Mouse (Mus musculus): ENCODE measurements around the gene Plin1. TPM values are rescaled to one million over a fixed set of nuclear protein-coding genes. Genes with fewer than 3 reads are reported as not detected.

Gene Plin1
- polyA plus RNA-seq, 1 experiment from 2014 or later: not detected

GRCm38 (mm10) chr7:79702755-79703154 lies 29.9 kb downstream of the Plin1 start:
- H3K4me2 ChIP-seq (replicated peaks; ENCODE audit: low read depth, low read length): no peak overlapping the region
- H3K9ac ChIP-seq (replicated peaks; ENCODE audit: low read depth, low read length): no peak overlapping the region
- 76% methylated on average over 16 of the region's 16 CpGs for WGBS
- ATAC-seq (ENCODE audit: insufficient number of reproducible peaks, insufficient read depth, low FRiP score, low read depth): no peak
- H3K9me3 ChIP-seq (ENCODE audit: control insufficient read depth, low read depth, low read length): no peaks in the 10 kb centered on the region
- H3K27me3 ChIP-seq (ENCODE audit: control insufficient read depth, insufficient read depth, low read length): no peaks in the 10 kb centered on the region
- H3K27ac ChIP-seq (ENCODE audit: low read length): no peak overlapping the region
- H3K36me3 ChIP-seq (ENCODE audit: control insufficient read depth, insufficient read depth, low read length): peaks cover 63% of the 10 kb centered on the region
- H3K4me1 ChIP-seq (ENCODE audit: control insufficient read depth, insufficient read depth, low read length): no peaks in the 10 kb centered on the region
- no peak overlapping the region for H3K4me3 ChIP-seq (ENCODE audit: low read depth, low read length)

GRCm38 (mm10) chr7:79696495-79696894 lies 36.2 kb downstream of the Plin1 start:
- H3K4me1 ChIP-seq (ENCODE audit: control insufficient read depth, insufficient read depth, low read length): no peaks in the 10 kb centered on the region
- peaks cover 90% of the 10 kb centered on the region for H3K36me3 ChIP-seq (ENCODE audit: control insufficient read depth, insufficient read depth, low read length)
- H3K27ac ChIP-seq (ENCODE audit: low read length): no peak overlapping the region
- ATAC-seq (ENCODE audit: insufficient number of reproducible peaks, insufficient read depth, low FRiP score, low read depth): no peak
- H3K27me3 ChIP-seq (ENCODE audit: control insufficient read depth, insufficient read depth, low read length): no peaks in the 10 kb centered on the region
- no peak overlapping the region for H3K4me2 ChIP-seq (replicated peaks; ENCODE audit: low read depth, low read length)
- 84% methylated on average over 8 of the region's 8 CpGs for WGBS
- H3K4me3 ChIP-seq (ENCODE audit: low read depth, low read length): no peak overlapping the region
- H3K9me3 ChIP-seq (ENCODE audit: control insufficient read depth, low read depth, low read length): no peaks in the 10 kb centered on the region
- no peak overlapping the region for H3K9ac ChIP-seq (replicated peaks; ENCODE audit: low read depth, low read length)

- Histone ChIP-seq H3K4me2 (replicated peaks; ENCODE audit: low read depth, low read length) (no peak overlapping the region), H3K4me3 (ENCODE audit: low read depth, low read length) (no peak overlapping the region), H3K9ac (replicated peaks; ENCODE audit: low read depth, low read length) (no peak overlapping the region), H3K9me3 (ENCODE audit: control insufficient read depth, low read depth, low read length) (no peaks in the 10 kb centered on the region), H3K4me1 (ENCODE audit: control insufficient read depth, insufficient read depth, low read length) (no peaks in the 10 kb centered on the region), H3K36me3 (ENCODE audit: control insufficient read depth, insufficient read depth, low read length) (peaks cover 70% of the 10 kb centered on the region), H3K27ac (ENCODE audit: low read length) (no peak overlapping the region), H3K27me3 (ENCODE audit: control insufficient read depth, insufficient read depth, low read length) (no peaks in the 10 kb centered on the region)
- no peak for ATAC-seq (ENCODE audit: insufficient number of reproducible peaks, insufficient read depth, low FRiP score, low read depth)
- WGBS: 89% methylated on average over 2 of the region's 2 CpGs
These were observed 52.5 kb downstream of the Plin1 start for GRCm38 (mm10) chr7:79680231-79680630.

GRCm38 (mm10) chr7:79679186-79679585 lies 53.5 kb downstream of the Plin1 start:
- H3K4me3 ChIP-seq (ENCODE audit: low read depth, low read length): no peak overlapping the region
- H3K4me1 ChIP-seq (ENCODE audit: control insufficient read depth, insufficient read depth, low read length): no peaks in the 10 kb centered on the region
- no peak for ATAC-seq (ENCODE audit: insufficient number of reproducible peaks, insufficient read depth, low FRiP score, low read depth)
- no peak overlapping the region for H3K27ac ChIP-seq (ENCODE audit: low read length)
- H3K36me3 ChIP-seq (ENCODE audit: control insufficient read depth, insufficient read depth, low read length): peaks cover 67% of the 10 kb centered on the region
- H3K27me3 ChIP-seq (ENCODE audit: control insufficient read depth, insufficient read depth, low read length): no peaks in the 10 kb centered on the region
- no peak overlapping the region for H3K4me2 ChIP-seq (replicated peaks; ENCODE audit: low read depth, low read length)
- no peak overlapping the region for H3K9ac ChIP-seq (replicated peaks; ENCODE audit: low read depth, low read length)
- H3K9me3 ChIP-seq (ENCODE audit: control insufficient read depth, low read depth, low read length): no peaks in the 10 kb centered on the region

- WGBS: 86% methylated on average over 4 of the region's 4 CpGs
- Histone ChIP-seq H3K27me3 (ENCODE audit: control insufficient read depth, insufficient read depth, low read length) (no peaks in the 10 kb centered on the region), H3K4me2 (replicated peaks; ENCODE audit: low read depth, low read length) (no peak overlapping the region), H3K9ac (replicated peaks; ENCODE audit: low read depth, low read length) (no peak overlapping the region), H3K27ac (ENCODE audit: low read length) (no peak overlapping the region), H3K9me3 (ENCODE audit: control insufficient read depth, low read depth, low read length) (no peaks in the 10 kb centered on the region), H3K4me1 (ENCODE audit: control insufficient read depth, insufficient read depth, low read length) (no peaks in the 10 kb centered on the region), H3K36me3 (ENCODE audit: control insufficient read depth, insufficient read depth, low read length) (peaks cover 57% of the 10 kb centered on the region), H3K4me3 (ENCODE audit: low read depth, low read length) (no peak overlapping the region)
- ATAC-seq (ENCODE audit: insufficient number of reproducible peaks, insufficient read depth, low FRiP score, low read depth): no peak
These were observed 61.7 kb downstream of the Plin1 start for GRCm38 (mm10) chr7:79670900-79671604.

Other genes starting within 250 kb of the Plin1 start
- gene Rhcg, start 115.2 kb downstream of the Plin1 start, polyA plus RNA-seq (2014; fragmentation: Nextera tagmentation; extraction: Ambion mirVana): not detected in 2 replicates
- 12.7 and 15.3 TPM in 2 replicates for gene Ticrr, start 72.7 kb downstream of the Plin1 start, polyA plus RNA-seq (2014; fragmentation: Nextera tagmentation; extraction: Ambion mirVana)
- gene Kif7, start 17.2 kb downstream of the Plin1 start, polyA plus RNA-seq (2014; fragmentation: Nextera tagmentation; extraction: Ambion mirVana): 4.2 and 4.4 TPM in 2 replicates
- 11.0 and 11.5 TPM in 2 replicates for gene Pex11a, start 10.2 kb upstream of the Plin1 start, polyA plus RNA-seq (2014; fragmentation: Nextera tagmentation; extraction: Ambion mirVana)
- gene Wdr93, start 10.3 kb upstream of the Plin1 start, polyA plus RNA-seq (2014; fragmentation: Nextera tagmentation; extraction: Ambion mirVana): 0.14 and 0.50 TPM in 2 replicates
- gene Mesp1, start 60.9 kb upstream of the Plin1 start, polyA plus RNA-seq (2014; fragmentation: Nextera tagmentation; extraction: Ambion mirVana): not detected in 2 replicates
- 0.55 and 1.2 TPM in 2 replicates for gene Mesp2, start 77.8 kb upstream of the Plin1 start, polyA plus RNA-seq (2014; fragmentation: Nextera tagmentation; extraction: Ambion mirVana)
- 25.9 and 26.3 TPM in 2 replicates for gene Anpep, start 128.2 kb upstream of the Plin1 start, polyA plus RNA-seq (2014; fragmentation: Nextera tagmentation; extraction: Ambion mirVana)
- 31.9 and 34.0 TPM in 2 replicates for gene Ap3s2, start 187.7 kb upstream of the Plin1 start, polyA plus RNA-seq (2014; fragmentation: Nextera tagmentation; extraction: Ambion mirVana)
- gene Arpin, start 202.5 kb upstream of the Plin1 start, polyA plus RNA-seq (2014; fragmentation: Nextera tagmentation; extraction: Ambion mirVana): 37.7 and 39.6 TPM in 2 replicates

Data from stomach, embryonic 14.5 days (tissue).